Mouse (Mus musculus) layer of hippocampus, adult 11-12 months (tissue): Measurements from ENCODE around the gene Caml.
A peak's percentile ranks its signal among the peaks of the same experiment; 100 is the strongest.
"Not testable (repeated sequence)": the region's sequence is repeated elsewhere in the genome, so short reads cannot be mapped to it uniquely, and the experiment has no call there.

Experiments used
- DNase-seq: peaks from one replicate; pipeline ENCODE4 v3.0.0; 2022; ENCODE audit warnings: low spot score

Caml gene

DNA sequence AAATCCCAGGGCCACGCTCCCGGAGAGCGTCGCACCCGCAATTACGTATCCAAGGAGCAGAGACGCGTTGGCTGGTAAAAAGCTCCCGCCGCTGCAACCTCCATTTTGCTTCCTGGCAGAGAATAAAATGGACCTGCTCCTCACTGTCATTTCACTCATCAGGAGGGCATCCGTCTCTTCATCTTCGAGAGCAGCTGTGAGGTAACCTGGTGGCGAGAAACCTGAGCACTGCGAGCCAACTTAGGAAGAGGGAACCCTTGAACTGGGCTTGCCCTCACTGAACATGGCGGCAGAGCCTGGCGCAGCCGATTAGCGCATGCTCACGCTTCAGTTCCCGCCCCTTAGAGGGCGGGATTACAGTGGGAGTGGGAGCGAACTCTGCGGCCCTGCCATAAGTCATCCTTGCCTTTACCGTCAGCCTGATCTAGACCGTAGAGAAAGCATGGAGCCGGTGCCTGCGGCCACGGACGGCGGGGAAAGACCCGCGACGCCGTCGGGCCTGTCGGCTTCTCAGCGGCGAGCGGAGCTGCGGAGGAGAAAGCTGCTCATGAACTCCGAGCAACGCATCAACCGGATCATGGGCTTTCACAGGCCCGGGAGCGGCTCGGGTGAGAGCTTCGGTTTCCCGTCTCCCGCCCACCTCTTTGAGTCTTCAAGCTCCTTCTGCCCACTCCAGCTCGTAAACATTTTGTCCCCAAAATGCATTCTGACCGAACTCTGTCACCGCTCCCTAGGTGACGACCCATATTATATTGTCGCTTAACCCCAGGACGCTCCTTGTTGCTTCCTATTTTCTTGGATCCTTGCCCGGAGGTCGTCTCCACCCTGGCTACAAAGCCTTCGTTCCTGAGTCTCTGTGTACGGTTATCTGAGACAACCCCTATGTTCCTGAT is at the start of gene Caml:
Gene Caml, plus strand, starts transcription at position 357 of the 893 bp plus-strand sequence.
- peak; percentile 86 for DNase-seq

DNA sequence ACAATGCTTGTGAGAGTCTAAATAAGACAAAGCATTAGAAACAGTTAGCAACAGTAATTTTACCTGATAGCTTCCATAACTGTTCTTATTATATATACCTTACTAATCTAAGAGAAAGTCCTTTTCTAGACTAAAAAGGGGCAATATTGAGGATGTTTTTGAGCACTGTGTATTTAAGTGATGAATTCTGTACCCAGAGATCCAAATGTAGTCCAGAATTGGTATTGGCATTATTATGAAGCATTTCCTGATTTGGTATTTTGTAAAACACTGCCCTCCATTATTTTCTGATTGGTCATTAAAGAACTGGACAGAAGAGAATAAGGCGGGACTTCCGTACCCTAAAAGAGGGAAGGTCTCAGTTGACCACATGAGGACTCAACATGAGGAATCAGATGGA is 49.4 kb upstream of the Caml start, which contains the start of gene Tmed9:
Gene Tmed9, plus strand, starts transcription at position 301 of the 400 bp plus-strand sequence.
- DNase-seq: no peak

DNA sequence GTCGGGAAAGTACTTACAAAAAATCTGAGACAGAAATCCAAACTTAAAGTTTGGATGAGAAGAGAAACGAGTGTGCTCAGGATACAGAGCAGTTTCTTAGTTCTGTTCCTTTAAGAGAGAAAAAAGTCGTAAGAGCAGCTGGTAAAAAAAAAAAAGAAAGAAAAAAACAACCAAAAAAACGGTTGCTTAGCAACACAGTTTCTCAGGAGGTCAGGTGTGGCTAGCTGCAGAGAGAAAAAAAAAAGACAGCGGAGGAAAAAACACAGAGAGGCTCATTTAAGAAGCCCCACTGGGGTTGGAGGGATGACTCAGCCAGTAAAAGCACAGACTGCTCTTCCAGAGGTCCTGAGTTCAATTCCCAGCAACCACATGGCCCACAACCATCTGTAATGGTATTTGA is 48.5 kb upstream of the Caml start:
- DNase-seq: no peak

DNA sequence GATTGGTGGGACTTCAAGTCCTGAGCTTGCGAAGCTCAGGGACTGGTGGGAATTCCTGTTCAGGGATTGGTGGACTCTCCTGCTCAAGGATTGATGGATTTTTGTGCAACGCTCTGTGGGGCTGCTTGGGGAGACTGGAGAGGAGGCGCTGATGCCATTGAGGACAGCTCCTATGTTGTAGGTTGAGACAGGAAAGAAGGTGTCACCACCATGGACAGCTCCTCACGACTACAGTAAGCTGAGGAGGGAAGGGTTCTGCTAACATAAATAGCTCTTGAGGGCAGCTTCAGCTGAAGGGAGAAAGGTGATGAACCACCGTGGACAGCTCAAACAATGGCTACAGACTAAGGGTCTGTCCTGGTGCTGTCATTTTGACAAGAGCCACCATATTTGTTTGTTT is 46.9 kb upstream of the Caml start:
- DNase-seq: no peak

DNA sequence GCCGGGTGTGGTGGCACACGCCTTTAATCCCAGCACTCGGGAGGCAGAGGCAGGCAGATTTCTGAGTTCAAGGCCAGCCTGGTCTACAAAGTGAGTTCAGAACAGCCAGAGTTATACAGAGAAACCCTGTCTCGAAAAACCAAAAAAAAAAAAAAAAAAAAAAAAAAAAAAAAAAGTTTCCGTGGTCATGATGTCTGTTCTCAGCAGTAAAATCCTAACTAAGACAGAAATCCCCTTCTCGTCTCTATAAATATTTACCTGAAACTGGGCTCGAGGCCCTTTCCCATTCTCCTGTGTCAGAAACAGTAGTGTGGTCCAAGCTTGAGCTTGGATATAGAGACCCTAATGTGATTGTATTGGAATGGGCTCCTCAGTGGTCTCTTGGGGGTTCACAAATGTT is 45.9 kb upstream of the Caml start:
- not testable (repeated sequence) for DNase-seq

DNA sequence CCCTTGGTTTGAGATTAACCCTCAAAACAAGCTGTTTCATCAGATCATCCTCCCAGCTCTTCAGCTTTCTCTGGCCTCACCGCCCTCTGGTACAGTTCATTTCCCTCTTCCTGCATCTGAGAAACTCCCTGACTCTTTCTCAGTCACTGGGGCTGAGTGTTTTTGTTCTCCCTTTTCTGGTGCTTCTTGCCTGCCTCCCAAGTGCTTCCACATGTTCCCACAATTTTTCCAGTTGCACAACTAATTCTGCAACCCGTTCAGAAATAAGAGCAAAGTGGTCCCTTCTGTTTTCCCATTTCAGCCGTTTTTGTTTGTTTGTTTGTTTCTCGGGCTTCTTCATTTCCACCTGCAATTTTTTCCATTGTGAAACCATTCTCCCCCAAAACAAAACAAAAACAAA is 44.7 kb upstream of the Caml start:
- no peak for DNase-seq

DNA sequence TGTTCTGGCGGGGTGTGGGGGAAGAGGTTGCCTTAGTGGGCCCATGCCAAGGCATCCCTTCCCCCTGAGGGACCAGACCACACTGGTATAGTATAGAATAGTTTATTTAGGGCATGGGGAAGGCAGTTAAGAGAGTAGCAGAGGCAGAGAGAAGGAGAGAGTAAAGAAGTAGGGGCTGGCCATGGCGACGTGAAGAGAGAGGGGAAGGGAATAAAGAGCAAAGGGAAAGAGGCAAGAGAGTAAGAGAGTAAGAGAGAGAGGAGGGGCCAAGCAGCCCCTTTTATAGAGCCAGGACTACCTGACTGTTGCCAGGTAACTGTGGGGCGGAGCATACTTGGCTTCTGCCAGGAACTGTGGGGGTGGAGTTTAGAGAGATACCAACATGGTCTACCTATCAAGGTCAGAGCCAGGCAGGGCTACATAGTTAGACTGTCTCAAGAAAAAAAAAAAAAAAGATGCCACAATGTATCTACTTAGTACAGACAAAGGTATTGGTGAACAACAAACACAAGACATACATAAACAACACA is 30.8 kb upstream of the Caml start:
- no peak for DNase-seq

DNA sequence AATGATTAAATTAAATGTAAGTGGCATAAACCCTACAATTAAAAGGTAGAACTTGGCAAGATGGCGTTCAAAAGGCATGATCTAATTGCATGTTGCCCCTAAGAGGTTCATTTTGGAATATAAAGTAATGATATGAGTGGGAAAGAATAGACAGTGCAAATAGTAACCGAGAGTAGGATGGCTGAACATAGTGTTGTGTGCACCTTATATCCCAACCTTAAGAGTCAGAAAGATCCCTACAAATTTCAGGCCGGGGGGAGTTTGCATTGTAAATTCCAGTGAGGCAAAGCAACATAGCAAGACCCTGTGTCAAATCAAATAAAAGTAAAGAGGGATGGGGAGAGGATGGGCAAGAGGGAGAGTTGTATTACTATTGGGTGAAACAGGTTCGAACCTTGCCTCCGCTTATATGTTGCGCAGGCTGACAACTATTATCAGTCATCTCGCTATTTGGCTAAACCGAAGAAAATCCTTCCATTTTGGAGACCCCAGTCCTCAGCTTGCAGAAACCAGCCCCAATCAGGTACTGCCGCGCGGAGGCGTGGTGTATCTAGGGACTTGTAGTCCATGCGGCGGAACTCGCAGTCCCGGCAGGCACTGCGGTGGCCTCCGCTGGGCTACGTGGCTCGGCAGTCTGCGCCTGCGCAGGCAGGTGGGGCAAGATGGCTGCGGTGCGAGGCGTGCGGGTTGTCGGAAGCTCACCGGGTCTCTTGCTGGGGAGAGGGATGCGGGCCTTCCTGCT is 30.1 kb upstream of the Caml start:
- DNase-seq: peak; percentile 96

DNA sequence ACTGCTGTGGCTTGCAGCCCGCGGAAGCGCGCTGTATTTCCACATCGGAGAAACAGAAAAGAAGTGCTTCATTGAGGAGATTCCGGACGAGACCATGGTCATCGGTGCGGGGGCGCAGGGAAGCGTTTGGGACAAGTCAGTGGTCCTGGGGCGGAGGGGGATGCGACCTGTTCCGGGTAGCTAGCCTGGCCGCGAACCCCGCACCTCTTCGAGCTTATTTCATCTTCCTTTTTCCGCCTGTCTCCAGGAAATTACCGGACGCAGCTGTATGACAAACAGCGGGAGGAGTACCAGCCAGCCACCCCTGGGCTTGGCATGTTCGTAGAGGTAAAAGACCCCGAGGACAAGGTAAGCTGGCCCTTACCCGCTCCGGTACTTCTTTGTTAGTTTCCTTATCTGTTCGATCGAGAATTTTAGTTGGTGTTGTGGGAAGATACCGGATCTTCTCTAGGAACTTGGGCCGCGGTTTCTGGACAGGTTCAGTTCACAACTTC is 29.5 kb upstream of the Caml start:
- DNase-seq: no peak

DNA sequence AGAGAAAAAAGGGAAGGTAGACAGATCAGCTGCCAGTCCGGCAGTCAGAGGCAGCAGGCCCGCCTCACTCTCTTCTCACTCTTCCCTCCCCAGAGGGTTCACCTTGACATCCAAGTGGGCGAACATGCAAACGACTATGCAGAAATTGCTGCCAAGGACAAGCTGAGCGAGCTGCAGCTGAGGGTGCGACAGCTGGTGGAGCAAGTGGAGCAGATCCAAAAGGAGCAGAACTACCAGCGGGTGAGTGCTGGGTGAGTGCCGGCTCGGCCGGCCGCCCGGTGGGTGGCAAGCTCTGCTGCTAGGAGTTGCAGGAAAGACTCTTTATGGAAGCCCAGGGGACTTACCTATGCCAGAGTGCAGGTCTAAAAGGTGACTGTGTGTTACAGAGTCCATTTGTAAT is 27.4 kb upstream of the Caml start:
- DNase-seq: peak; percentile 61

DNA sequence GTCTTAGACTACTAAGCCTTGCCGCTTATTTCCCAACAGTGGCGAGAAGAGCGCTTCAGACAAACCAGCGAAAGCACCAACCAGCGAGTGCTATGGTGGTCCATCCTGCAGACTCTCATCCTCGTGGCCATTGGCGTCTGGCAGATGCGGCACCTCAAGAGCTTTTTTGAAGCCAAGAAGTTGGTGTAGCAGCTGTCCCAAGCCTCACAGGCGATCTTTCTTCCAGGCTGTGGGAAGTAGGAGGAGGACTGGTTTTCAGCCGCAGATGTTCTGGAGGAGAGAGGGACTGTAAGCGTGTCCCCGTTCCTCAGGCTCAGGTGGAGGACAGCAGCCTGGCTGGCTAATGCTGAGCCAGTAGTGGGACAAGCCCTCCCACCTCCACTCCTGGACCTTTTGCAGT is 26.0 kb upstream of the Caml start:
- DNase-seq: no peak

DNA sequence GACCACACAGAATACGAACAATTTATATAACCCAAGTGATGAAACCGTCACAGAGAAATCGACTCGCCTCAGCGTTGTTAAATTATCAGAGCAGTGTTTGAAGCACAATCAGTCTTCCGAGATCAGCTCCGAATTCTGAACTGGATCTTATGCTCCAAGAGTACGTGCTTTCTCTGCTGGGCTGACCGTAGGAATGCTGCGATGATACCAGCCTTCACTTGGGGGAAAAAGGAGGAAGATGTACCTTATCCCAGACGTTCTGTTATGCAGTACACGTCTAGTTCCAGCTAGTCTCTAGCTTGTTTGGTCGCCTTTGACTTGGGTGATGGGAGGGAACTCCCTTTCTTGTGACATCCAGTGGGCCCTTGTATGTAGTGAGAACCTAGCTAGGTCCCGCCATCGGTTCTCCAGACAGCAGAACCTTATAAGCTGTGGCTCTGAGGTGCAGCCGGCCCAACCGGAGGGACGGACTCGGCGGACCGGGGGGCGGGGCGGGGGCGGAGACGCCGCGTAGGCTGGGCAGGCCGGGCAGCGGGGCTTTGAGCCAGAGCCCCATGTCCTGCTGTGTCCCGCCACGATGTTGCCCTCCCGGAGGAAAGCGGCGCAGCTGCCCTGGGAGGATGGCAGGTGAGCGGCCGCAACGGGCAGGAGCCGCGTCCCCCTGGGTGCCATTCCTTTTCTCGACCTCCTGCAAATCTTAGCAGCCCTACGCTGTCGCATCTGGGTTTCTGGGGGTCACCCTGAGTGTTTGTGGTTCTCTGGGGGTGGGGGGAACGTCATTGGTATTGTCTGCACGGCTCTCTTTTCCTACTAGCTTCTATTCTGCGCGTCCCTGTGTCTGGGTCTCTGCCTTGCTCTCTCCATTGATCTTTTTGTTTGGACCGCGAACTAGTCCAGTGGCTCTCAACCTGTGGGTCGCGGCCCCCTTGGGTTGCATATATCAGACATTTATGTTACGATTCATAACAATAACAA is 23.0 kb upstream of the Caml start, which contains the start of gene B4galt7:
Gene B4galt7, plus strand, starts transcription at position 331 of the 975 bp plus-strand sequence.
- peak; percentile 81 for DNase-seq

DNA sequence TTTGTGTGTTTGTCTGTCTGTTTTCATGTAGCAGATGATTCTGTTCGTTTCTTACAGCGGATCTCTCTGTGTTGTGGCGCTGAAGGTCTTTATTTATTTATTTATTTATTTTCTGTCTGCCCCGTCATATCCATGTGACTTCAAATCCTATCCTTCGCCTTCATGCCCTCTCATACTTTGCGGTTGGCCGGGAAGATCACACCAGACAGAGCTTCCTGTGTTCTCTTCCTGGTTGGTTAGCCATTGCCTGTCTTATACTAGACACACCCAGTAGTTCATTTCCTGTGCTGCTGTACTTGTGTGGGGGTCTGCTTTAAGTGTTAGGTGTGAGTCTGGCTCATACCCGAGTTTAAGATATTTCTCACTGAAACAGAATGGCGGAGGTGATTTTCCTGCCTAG is 22.1 kb upstream of the Caml start:
- DNase-seq: no peak

DNA sequence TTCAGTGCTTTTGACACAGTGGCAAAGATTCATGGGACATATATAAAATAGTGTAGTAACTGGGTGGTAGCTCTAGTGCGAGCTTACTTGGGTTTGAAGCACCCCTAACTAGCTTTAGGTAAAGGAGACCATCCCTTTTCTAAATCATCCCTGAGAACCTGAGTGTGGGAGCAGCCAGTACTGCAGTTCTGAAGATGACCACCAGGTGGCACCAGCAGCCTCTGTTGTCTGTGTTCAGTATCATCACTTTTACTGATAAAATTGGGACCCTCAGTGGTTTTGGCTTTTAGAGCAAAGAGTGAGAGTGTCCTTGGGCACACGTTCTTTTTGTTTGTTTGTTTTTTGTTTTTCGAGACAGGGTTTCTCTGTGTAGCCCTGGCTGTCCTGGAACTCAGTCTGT is 21.2 kb upstream of the Caml start:
- DNase-seq: peak; percentile 89

DNA sequence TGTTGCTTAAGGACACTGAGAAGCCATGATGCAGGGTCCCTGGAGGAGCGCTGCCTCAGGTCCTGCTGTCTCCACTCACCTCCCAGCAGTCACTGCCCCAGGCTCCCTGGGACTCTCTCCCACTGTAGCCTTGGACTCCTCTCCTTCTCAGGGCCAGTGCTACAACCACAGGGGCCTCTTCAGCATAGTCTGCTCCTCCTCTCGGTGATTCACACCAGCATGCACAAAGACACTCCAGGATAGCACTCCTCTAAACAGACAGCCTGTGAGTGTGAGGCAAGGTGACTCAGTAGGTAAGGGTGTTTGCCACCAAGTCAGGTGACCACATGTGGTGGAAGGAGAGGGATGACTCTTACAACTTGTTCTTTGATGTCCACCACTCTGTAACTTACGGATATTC is 18.2 kb upstream of the Caml start:
- no peak for DNase-seq

DNA sequence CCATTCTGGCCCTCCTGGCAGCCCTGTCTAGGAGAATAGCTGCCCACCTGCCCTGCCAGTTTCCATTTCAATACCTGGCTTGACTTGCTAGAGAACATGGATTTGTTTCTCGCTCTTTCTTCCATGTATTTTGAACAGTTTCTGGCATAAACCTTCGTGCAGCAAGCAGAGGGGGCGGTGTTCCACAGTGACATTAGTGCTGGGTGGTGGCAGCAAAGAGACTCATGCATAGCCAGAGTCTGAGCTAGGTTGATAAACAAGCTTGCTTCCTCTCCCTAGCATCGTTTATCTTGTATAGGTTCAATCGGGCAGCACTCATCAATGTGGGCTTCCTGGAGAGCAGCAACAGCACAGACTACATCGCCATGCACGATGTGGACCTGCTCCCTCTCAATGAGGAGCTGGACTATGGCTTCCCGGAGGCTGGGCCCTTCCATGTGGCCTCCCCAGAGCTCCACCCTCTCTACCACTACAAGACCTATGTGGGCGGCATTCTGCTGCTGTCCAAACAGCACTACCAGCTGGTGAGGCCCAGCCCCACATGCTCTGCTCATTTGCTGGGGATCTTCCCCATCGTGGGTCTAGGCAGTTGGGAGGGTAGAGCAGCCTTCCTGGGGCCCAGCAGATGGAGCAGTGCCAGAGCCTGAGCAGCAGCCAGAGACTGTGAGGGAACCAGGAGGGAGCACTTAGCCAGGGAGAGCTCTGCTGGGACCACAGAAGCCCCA is 15.7 kb upstream of the Caml start:
- DNase-seq: peak; percentile 57

DNA sequence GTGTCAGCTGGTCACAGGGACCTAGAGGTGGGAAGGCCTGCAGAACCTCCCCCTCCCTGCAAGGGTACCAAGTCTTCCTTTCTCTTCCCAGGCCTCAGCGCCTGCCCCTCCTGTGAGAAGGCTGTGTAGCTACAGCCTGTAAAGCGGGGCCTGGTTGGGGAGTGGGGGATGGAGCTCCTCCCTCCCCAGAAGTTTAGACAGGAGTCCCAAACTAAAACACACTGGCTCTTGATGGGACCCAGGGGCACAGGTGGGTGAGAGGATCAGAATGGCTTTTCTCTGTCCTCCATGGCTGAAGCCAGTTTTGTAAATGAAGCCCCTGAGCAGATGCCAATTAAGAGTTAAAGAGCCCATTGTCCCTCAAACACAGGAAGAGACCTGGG is 15.2 kb upstream of the Caml start:
- no peak for DNase-seq

DNA sequence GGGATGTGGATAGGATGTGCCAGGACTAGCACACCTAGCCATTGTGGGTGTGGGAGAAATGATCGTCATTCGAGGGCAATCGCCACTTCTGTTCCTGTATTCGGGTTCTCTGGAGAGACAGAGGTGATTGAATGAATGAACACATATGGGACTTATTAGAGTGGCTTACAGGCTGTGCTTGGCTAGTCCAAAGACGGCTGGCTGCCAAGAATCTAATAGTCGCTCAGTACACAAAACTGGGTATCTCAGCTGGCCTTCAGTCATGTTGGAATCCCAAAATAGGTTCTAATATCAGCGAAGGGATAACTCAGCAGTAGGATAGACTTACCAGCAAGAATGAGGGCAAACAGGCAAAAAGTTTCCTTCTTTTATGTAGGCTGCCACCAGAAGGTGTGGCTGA is 10.8 kb upstream of the Caml start:
- no peak for DNase-seq

DNA sequence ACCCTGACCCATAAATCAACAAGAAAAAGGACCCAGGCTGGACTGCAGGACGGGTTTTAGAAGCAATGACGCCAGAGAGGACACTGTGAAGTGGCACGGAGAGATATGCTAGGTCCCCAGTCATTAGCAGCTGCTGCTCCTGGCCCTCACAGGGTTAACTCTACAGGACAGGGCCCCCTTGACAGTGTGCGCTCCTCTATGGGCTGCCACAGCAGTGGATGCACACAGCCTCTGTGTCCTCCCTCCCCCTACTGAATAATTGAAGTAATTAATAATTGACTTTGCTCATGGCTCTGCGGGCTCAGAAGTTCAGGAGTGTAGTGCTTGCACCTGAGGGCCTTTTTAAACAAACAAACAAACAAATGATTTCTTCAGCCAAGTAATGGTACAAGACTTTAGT is 9.3 kb upstream of the Caml start:
- DNase-seq: no peak

DNA sequence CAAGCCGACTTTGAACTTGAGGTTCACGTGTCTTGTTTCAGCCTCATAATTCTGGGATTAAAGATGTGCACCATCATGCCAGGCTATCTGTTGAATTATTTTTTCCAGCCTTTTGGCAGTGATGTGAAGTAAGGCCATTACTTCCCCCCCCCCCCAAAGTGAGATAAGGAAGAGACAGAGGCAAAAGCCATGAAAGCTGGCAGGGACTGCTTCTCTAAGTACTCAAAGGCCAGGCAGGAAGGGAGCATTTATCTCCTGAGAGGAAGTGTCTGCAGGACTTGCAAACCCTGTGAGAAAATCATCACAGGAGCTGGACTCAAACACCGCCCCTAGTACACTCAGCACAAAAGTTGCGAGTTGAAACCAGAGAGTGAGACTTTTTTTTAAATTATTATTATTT is 3.5 kb upstream of the Caml start:
- DNase-seq: no peak

DNA sequence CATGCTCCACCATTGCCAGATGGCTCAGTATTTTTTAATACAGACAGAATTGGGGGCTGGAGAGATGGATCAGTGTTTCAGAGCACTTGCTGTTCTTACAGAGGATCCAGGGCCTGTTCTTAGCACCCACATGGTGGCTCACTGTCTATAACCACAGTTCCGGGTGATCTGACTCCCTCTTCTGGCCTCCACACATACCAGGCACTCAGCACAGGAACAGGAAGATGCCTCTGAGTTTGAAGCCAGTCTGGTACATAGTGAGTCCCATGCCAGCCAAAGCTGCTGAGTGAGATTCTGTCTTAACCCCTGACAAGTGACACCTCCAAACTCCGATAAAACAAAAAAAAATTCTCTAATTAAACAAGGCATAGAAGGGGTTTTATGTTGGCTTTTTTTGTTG is 2.5 kb upstream of the Caml start:
- DNase-seq: no peak
